Mouse (Mus musculus) retina, adult 2 months (tissue): Measurements from ENCODE around the gene Il13ra2.
"Not testable (repeated sequence)": the region's sequence is repeated elsewhere in the genome, so short reads cannot be mapped to it uniquely, and the experiment has no call there.

Source experiments
- DNase-seq: peaks from one replicate; pipeline ENCODE4 v3.0.0-alpha.2; 2012; ENCODE audit warnings: low read depth, low spot score

The Il13ra2 gene

GRCm38 (mm10) chrX:147429129-147429528 lies at the start of gene Il13ra2:
Il13ra2 (minus strand) TSS chrX:147429192.
- DNase-seq, result no peak

GRCm38 (mm10) chrX:147453610-147454009 lies 24.6 kb upstream of the Il13ra2 start, which contains the start of gene Vmn1r239-ps:
Vmn1r239-ps (minus strand) TSS chrX:147453710.
- DNase-seq, result not testable (repeated sequence)

GRCm38 (mm10) chrX:147443386-147443785 lies 14.4 kb upstream of the Il13ra2 start:
- no peak for DNase-seq

- DNase-seq, result no peak
These were observed 6.4 kb upstream of the Il13ra2 start for GRCm38 (mm10) chrX:147435400-147435799.

- no peak for DNase-seq
These were observed 761 bp upstream of the Il13ra2 start for GRCm38 (mm10) chrX:147429753-147430152.

GRCm38 (mm10) chrX:147393446-147393845 lies 35.5 kb downstream of the Il13ra2 start:
- DNase-seq, result no peak

GRCm38 (mm10) chrX:147349167-147349566 lies 79.8 kb downstream of the Il13ra2 start:
- no peak for DNase-seq
